Mouse (Mus musculus) frontal cortex, postnatal 25 days (tissue): ENCODE results near the gene Txn1.
A peak's percentile ranks its signal among the peaks of the same experiment; 100 is the strongest.

ENCODE experiments used
- DNase-seq, 2 experiments: peaks; one replicate each; pipeline ENCODE4 v3.0.0; 2022; ENCODE audit warnings: low spot score in 2 of 2

Gene Txn1

DNA sequence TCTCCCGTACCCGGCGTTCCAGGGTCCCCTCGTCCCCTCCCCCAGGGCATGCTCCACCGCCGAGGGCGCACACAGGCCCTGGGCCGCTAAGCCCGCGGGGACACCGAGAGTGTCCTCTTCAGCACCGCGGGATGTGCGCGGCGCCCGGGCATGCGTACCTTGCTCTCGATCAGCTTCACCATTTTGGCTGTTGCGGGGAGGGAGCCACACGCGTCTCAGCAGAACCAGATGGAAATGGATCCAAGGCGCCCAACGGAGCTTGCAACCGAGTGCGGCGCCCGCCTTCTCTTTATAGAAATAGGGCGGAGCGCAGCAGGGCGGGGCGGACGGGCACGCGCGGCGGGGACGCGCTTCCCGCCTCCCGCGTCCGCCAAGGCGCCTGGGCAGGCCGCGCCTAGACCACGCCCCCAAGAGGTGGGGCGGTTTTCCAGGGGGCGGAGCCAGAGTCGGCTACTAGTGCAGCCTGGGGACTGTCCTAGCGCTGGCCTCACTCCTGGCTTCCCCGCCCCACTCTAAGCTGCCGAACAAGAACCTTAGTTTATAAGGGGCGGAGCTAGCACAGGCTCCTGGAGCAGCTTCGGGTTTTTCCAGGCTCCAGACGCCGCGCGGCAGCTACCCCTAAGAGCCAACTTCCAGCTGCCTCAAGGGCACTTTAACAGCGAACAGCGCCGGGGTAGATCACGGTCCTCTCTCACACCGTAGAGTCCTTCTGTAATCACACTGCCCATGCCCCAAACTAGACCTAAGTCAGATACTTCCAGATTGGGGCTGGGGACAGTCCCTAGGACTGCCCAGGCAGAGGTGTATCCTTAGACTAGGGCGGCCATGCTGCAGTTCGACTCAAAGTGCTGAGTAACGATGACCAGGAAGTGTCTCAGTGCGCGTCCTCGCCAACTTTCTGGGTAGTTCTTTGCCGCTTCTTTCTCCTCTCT is at the start of gene Txn1:
Gene Txn1 (minus strand): TSS at position 383 of the 932 bp plus-strand sequence.
- DNase-seq, result peak; percentile 85 to 89

DNA sequence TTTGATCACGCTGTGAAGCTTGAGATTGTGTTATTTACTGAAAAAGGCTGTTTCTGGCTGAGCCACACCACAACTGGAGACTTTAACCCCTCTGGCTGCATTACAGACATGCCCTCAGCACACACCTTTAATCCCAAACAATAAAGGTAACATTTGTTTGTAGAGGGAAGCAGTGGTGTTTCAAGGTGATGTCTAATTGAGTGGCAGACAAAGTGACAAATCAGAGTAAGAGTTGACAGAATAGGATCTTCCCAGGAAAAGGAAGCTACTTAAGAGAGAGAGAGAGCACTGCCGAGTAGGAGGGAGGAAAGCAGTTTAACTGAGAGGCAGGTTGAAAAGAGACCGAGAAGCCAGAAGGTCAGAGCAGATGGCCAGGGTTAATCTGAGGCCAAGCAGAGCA is 47.3 kb upstream of the Txn1 start:
- no peak for DNase-seq

DNA sequence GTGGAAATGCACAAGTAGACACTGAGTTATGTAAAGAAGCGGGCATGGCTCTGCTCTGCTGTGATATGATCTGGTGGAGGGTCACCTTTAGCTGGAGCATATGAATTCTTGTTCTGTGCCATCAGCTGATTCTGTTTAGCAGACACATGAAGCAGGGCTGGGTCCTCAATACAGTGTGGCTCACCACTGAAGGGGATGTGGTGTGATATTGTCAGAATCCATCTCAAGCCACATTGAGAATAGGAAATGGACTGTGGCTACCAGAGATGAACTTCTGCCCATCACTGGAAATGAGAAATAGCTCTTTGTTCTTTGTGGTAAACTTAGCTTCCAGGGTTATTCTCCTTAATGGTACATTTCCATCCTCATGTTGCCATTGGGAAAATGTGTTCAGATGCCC is 35.2 kb upstream of the Txn1 start:
- DNase-seq, result no peak

DNA sequence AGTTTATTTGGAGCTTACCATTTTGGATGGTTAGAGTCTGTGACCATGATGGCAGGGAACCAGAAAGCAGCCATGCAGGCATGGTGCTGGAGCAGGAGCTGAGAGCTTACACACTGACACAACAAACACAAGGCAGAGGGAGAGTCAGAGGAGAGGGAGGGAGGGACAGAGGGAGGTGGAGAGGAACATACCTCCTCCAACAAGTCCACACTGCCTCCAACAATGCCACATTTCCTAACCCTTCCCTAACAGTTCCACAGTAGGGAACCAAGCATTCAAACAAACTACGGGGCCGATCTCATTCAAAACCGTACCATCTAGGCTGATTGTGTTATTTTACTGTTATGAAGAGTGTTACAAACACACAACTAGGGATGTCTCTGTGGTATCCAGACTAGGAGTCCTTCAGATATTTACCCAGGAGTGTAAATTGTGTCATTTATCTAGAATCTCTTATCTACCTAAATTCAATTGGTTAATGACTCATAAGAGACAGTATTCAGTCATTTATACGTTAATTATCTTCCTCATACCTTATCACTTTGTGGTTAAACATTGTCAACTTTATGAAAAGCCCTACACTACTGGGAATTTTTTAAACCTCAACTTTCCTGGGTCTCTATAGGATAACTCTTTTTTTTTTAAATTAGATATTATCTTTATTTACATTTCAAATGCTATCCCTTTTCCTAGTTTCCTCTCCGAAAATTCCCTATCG is 18.3 kb upstream of the Txn1 start:
- DNase-seq, result no peak

DNA sequence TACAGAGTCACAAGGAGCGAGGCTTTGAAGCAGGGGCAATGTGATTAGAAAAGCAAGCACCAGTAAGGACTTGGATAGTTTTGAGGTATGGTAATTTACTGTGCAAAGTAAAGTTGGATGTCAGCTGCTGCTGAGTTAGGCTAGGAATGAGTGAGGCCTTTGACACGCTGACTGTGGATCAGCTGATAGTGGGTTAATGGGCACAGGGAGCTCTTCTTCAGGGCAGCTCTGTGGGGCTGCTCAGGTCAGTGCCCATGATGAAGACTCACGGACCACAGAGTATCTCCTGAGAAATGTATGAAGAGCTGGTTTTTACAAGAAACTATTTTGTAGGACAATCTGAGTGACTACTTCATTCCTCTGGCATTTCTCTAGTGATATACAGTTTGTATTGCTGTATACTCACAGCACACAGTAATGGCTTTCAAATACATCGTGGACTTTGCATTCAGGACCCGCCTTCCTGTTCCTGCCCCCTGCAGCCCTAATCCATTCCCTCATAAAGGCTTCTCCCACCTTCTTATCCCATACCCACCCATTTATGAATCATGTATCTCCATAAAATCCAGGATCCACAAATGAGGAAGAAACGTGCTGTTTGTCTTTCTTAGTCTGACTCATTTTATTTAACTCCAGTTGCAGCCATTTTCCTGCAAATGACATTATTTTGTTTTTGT is 17.5 kb upstream of the Txn1 start:
- DNase-seq, result no peak

DNA sequence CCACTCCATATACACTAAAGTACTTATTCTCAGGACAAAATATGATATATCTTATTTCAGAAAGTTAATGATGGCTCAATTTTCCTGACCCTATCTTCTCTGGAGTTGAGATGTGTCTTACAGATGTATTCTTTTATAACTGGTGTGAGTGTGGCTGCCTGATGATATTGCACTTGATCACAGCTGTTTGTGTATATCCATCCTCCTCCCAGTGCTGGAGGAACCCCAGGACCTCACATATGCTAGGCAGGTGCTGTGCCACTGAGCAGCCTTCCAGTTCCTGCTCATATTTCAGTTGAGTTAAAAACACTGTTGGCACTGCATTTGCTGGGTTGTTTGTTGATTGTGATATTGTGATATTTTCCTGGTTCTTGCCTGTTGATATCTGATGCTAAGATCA is 14.1 kb upstream of the Txn1 start:
- DNase-seq, result no peak

DNA sequence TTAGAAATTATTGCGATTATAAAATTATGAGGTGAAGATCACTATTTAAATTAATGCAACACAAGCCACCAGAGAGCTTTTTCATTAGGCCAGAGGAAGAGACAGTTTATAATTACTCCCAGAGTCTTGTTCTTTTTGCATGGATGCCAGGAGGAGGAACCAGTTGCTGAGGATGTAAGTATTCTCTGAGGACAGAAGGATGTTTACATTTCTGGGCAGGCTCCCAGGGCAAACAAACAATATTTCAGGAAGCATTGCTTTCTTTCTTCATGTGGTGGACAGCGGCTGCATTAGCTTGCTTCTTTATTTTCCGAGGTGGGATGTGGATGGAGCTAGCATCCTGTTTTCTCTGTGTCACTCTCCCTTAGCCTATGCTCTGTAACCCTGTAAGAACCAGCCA is 11.0 kb upstream of the Txn1 start:
- no peak for DNase-seq

DNA sequence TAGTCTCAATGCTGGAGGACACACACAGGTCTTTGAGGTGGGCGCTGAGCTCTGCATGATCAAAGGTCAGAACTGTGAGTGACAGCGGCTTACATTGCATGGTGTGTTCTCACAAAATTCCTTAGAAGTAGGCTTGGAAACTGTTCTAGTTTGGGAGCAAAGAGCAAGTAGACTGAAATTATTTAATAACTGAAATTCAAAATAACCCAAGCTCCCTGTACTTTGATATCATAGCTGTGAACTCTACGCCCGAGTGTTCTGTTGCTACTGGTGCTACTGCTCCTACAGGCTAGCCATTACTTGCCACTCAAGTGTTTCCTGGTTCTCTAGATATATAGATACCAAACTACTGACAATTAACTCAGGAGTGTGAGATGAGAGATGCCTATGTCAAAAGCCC is 9.3 kb upstream of the Txn1 start:
- DNase-seq, result no peak

DNA sequence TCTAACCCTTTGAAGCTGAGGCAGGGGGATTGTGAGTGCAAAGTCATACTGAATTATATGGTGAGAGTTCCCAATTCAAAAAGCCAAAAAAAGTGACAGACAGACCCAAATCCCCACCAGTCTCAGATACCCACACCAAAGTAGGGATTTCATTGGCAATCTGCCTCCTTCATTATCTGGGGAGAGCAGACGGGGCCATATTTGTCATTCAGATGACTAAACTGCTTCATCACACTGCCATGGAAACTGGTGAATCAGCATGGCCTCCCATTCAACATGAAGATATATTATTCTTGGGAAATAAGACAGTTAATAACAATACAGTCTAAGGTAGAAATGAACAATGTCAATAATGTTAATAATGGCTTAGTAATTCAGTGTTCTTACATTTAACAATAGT is 7.9 kb upstream of the Txn1 start:
- no peak for DNase-seq

DNA sequence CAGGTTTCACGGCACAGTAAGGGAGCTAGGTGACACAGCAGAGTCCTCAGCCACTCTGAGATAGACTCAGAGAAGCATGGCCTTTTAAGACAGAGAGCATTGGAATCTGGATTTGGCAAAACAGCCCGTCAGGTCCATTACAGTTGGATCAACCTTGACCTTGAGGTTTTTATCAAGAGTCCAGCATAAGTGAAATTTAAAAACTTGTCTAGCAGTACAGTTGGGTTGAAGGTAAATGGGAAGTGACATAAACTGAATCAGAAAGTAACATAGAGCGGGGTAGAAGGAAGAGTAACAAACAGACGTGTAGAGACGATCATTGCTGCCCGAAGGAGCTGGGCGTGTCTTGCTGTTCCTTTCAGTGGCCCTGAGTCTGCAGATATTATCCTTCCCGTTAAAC is 2.8 kb upstream of the Txn1 start:
- DNase-seq, result no peak

DNA sequence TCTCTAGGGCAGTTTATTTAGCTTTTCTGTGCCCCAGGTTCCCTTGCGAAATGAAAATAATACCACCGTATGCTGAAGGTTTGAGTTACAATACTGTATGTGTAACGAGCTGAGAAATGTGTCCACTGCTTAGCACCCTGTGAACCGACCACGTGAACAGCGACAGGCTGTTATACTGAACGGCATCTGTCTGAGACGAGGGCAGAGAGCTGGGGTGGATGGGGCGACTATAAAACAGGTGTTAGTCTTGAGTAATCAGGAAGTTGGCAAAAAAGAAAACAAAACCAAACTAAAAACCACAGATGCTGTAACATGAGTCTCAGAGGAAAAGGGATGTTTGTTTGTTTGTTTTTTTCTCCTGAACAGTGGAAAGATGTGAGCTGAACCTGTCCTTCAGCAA is 1.9 kb upstream of the Txn1 start:
- no peak for DNase-seq

DNA sequence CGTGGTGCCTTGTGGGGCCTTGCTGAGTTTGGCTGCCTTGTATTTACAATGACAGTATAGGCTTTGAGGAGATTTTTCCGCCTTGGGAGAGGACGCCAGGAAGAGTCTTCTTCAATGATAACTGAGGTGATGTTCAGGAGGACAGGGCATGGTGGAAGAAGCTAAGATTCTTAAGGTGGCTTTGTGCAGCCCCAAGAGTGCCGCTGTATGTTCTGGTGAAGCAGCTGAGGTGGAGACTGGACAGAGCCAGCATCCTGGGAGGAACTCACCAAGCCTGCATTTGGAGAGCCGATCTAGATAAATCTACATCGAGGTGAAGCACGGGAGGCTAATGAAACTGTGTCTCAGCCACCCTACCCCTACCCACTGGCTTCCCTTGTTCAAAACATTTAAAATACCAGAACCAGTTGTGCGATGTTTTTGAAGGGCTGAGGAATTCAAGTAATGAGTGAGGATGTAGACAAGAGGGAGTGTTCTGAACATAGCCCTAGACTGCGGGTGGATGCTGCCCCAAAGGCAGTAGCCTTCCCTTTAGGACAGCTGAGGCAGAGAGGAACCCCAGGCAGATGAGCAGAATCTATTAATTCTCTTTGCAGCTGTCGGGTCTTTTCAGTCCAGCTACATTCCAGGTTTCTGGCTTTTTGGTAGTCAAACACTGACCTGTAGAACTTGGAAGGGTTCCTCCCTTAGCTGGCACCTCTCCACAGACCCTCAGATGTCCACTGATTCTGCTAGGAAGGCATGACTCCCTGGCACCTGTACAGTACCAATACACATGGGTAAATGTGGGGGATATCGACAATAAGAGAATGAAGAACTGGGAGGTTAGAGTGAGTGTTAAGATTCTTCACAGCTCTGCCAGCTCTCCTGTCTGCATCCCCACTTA is 1.2 kb upstream of the Txn1 start:
- DNase-seq, result peak in 1 of 2 experiments; percentile 7

DNA sequence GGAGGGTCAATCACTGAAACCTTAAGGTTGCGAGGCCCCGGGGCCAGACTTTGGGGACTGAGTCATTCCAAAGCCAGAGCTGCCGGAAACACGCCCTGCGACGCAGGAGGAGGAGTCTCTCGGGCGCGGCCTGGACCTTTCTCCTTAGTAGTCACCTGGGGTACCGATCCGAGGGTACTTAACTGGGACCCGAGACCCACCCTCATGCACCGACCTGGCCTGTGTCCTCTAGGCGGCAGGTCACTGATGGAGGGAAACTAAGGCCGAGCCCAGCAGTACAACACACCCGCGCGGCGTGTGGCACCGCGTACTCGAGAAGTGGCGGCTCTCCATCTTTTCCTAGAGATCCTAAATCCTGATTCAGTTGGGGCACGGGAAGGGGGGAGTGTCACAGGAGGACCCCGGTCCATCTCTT is 660 bp downstream of the Txn1 start:
- peak; percentile 40 to 41 for DNase-seq

DNA sequence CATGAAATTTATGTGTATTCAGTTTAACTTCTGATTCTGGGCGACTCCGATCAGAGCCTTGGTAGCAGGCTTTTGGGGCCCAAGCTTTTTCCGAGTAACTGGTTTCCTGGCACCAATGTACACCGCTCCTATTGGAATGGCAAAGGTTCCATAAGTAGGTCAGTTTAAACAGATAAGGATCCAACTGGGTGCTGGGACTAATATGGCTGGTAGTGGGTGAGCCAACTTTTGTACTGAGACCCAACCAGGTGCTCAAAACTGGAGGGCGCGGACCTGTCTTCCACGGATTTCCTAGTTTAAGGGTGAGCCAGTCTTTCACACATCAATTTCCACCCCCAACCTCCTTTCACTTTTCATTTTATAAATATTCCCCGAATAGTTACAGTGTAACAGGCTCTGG is 1.2 kb downstream of the Txn1 start:
- DNase-seq, result no peak

DNA sequence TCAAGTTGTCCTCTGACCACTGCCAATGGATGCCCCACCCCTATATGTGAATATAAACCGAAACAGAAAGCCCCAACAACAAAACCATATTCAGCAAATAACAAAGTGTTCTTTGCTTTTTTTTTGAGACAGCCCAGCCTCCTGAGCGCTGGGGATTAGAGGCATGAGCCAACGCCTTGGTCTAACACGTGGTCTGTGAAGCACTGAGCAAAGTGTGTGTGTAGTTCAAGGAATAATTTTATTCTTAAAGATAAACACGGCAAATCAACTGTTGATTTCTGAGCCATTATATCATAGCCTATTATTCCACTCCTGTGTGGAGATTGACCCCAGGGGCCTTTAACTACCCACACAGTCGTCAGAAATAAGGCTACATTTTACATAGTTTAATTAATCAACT is 1.6 kb downstream of the Txn1 start:
- DNase-seq, result no peak

DNA sequence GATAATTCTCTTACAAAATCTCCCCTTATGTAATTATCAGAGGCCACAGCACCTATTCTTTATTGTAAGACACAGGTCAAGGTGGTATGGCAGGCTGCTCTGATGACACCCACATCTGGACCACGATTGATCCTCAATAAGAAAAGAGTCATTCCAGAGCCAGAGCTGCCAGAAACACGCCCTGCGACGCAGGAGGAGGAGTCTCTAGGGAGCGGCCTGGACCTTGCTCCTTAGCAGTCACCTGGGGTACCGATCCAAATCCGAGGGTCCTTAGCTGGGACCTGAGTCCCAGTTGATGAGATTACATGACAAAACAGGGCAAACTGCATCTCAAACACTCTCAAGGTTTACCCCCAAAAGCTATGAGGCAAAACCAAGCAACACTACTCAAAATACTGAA is 2.4 kb downstream of the Txn1 start:
- no peak for DNase-seq

DNA sequence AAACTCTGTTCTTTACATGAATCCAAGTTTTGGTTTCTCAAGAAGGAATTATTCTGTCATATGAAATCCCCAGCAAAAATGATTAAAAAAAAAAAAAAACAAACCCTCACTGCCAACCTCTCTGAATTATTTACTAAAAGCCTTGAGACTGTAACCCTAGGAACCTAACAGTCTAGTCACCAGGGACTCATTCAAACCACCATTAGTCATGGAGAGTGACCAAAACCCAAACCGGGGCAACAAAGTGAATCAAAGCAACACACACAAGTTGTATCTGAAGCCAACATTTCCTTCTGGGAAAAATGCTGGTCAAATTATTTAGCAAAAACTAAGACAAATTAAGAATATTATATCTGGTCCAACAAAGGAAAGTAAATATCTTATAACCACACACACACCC is 3.3 kb downstream of the Txn1 start:
- no peak for DNase-seq

DNA sequence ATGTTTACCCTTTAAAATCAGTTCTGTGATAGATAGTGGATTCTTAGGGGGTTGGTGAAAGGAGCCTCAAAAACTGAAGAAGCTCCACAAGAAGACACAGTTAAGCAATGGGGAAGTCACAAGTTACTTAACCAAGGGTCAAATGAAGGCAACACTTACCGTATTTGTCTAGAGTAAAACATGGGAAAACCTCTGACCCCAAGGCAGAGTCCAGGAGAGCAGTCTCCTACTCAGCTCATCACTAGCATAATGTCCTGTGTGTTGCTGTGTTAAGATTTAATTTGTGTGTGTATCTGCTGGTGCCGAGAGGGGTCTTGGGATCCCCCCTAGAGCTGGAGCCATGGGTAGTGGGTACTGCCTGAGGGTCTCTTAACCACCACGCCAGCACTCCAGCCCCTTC is 3.8 kb downstream of the Txn1 start:
- no peak for DNase-seq

DNA sequence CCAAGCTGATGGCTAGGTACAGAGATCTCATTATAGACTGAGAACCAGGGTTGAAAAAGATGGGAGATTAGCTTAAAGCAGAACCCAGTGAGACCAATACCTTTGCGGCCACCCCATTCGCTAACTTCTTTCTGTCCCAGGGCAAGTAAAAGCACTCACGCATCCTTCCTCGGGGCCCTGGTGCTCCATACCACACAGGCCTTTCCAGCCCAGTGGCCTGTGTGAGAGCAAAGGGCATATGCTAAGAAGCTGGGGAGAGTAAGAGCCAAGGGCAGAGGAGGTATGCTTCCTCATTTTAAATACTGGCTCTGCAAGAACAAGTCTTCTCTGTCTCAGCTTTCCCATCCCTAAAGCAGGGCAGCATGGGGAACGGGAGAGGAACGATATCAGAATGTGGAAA is 6.3 kb downstream of the Txn1 start:
- DNase-seq, result no peak

DNA sequence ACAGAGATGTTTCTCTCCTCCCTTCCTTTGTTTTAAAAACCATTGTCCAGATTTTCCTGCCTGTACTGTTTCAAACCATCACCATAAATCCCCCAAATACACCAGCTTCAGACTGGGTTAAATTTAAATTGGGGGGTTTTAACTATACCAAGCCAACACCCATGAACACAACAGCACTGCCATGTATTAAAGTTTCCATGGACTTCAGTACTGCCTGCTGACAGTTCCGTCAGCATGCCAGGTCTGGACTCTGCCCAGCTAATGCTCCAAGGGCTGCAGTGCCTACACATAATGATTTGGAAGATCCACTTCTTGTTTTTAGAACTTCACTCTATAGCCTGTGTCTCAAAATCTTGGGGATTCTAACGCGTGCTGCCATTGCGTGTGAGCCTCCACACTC is 8.7 kb downstream of the Txn1 start:
- no peak for DNase-seq

DNA sequence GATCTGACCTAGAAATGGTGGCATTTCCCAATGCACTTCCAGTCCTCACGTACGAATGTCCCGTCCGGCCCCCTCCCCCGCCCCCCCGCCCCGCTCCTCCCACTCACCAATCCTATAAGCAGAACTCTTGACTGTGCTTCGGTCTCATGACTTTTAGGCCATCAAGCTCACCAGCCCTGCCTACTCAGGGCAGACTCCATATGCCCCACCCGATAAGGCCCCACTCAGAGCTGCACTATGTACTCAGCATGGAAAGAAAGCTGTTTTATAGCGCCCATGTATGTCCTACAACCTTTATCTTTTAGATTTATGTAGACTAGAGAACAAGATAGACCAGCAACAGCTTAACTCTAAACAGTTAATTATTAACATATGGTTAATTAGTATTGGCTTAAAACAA is 9.2 kb downstream of the Txn1 start:
- no peak for DNase-seq

DNA sequence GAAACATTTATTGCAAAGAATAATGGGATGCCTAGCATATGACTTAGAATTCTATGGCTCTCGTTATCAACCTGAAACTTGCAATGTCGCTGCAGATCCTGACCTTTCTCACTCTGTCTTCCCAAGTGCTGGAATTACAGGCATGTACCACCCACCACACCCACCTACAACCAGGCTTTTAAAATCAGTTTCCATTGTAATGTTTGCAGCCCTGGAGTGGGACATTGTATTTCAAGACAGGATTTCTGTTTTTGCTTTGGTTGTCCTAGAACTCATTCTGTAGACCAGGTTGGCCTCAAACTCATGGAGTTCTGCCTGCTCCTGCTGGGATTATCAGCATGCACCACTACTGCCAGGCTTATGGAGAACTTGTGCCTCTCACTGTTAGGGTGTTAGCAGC is 13.3 kb downstream of the Txn1 start:
- no peak for DNase-seq
